Mouse (Mus musculus): ENCODE data around the gene Hid1.

DNA sequence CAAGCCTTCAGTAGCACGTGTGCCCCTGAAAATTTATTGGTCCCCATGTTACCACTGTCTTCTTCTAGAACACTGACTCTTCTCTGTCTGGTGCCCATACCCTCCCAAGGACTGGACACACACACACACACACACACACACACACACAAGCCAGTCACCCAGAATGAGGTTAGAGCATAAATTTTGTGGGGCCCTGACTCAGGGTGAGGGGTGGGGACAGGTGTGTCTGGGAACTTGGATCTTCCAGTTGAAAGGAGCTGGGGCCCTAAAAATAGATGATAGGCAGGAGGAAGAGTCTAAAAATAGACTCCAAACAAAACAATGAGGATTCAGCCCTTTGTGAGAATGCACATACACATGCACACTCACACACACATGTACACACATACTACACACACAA is 58.8 kb downstream of the Hid1 start:
- no peak for TF ChIP-seq HCFC1 (IDR thresholded peaks at IDR 0.05; ENCODE audit: borderline replicate concordance, insufficient read depth, low read length)
- no peak for TF ChIP-seq ZNF384 (IDR thresholded peaks at IDR 0.05; ENCODE audit: low read depth, low read length)
- TF ChIP-seq ZC3H11A (IDR thresholded peaks at IDR 0.05; ENCODE audit: borderline replicate concordance, low read depth, low read length), result no peak
- TF ChIP-seq CHD2 (IDR thresholded peaks at IDR 0.05; ENCODE audit: low read depth, low read length), result no peak
- no peak for TF ChIP-seq MAFK (IDR thresholded peaks at IDR 0.05; ENCODE audit: insufficient read depth, low read depth, low read length)
